Mouse (Mus musculus) cerebellum, postnatal 14 days (tissue): ENCODE data around the gene Fam43b.
"Not testable (repeated sequence)": the region's sequence is repeated elsewhere in the genome, so short reads cannot be mapped to it uniquely, and the experiment has no call there.

Experiments
- DNase-seq, 2 experiments: peaks; one replicate each; pipeline ENCODE4 v3.0.0; 2021; ENCODE audit warnings: mixed read lengths in 2 of 2

Fam43b gene

DNA sequence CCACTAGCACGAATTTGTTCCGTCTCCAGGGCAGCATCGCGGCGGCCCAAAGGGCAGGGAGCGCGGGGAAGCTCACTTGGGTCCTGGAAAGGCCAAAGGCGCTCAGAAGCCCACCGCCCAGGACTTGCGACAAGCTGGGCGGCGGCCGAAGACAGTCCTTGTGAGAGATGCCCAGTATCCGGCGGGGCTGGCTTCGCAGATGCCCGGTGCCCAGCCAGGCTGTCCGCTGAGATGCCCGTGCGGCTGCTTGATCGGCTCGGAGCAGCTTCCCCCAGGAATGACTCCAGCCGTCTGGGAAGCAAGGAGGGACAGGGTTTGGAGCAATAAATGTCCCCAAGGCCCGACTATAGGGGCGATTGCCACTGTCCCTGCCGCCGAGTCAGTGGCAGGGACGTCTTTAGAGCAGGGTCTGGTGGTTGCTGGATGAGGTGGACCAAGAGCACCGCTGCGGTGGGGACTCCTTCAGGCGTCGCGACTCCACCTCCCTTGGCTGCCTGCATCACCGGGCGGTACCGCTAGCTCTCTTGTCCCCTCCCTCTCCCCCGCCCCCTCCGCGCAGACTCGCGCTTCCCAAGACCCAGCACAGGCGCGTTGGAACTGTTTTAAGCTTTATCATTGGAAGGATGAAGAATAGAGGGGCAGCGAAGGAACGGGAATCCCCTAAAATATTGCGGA is at the start of gene Fam43b:
Fam43b (minus strand) TSS at position 558 of the 675 bp plus-strand sequence.
- DNase-seq: peak; percentile 54 to 62

DNA sequence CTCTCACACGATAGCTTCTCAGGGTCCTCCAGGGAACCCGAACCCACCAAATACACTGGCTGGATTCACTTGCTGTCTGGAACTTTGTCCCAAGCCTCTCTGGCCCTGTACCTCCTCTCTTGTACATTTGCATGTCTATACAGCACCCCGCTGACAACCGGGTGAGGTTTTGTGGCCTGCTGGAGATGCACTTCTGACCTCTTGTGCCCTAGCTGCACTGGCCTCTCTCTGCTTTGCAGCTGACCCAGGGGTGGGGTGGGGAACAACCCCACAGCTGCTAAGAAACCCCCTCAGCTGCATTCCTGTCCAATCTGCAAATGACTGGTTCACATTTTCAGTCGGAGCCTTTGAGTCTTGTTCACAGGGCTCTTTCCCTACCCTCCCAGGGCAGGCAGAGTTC is 48.6 kb upstream of the Fam43b start:
- DNase-seq: no peak

DNA sequence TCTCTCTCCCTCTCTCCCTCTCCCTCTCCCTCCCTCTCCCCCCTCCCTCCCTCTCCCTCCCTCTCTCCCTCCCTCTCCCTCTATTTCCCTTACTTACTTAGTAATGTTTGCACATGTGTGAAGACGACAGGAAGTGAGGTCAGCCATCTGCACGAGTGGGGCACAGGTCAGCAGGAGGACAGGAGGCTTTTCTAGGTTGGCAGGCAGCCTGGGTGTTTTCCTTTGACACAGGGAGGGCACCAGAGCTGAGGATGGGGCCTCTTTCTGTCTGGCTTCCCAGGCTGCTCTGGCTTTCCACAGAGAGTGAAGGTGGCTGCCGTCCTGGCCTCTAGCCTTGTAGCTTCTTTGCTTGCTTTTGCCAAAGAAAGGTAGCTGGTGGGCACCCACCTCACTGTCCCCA is 43.7 kb upstream of the Fam43b start:
- DNase-seq: no peak

- DNase-seq: peak; percentile 97
These were observed 38.3 kb upstream of the Fam43b start, which contains the start of gene Mul1 for GRCm38 (mm10) chr4:138434347-138435316. Gene Mul1 (plus strand): TSS chr4:138434671.

DNA sequence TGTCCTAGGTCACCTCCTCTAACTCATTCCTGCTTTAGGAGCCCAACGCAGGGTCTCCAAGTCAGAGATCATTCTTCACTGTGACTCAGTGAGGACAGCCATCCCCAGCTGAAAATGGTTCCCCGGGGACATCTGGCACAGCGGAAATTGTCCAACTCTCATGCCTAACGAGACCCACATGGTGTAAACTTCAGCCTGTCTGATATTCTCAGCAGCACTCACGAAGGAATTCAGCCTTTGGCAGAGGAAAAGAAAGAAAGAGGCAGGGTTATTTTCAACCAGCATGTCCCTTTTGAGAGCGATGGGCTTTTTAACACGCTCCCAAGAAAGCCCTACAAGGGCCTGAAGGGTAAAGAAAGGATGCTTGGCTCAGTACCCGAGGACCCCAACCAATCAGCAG is 35.0 kb upstream of the Fam43b start:
- DNase-seq: no peak

- peak; percentile 62 to 84 for DNase-seq
These were observed 33.5 kb upstream of the Fam43b start for GRCm38 (mm10) chr4:138429778-138430177.

DNA sequence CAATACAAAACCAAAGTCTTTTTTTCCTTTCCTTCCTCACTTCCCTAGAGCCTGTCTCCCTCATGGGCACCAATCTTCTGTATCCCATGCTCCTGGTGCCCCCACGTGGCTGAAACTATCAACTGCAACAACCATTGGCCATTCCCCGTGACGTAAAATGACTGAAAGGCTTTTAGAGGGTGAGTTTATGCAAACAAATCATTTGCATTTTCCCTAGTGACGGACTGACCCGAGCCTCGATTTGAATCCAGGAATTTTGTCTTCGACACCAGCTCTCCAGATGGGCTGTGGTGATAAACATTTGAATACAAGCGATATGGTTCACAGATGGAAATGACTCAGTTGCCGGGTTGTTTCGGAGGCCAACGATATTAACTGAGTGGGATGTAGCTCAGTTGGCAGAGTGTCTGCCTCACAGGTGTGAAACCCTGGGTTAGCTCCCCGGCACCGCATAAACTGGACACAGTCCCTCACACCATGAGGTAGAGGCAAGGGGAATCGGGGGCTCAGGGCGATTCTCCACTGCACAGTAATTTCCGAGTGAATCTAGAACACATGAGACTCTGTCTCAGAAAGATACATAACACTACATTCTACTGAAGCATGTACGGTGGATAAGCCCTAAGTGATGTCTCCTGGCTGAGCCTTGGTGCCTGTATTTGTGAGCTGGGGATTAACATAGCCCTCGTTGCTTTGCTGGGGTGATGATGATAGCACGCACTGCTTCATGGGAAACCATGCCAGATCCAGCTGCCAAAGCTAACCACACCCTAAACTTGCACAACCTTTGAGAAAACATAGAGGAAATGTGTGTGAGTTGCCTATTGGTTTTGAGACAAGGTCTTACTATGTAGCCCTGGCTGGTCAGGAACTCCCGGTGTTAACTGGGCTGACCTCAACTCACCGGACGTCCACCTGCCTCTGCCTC is 30.7 kb upstream of the Fam43b start:
- DNase-seq: peak; percentile 93 to 97

GRCm38 (mm10) chr4:138425604-138426003 is 29.3 kb upstream of the Fam43b start:
- not testable (repeated sequence) for DNase-seq

GRCm38 (mm10) chr4:138425028-138425427 is 28.7 kb upstream of the Fam43b start:
- DNase-seq: no peak

GRCm38 (mm10) chr4:138418340-138418957 is 22.1 kb upstream of the Fam43b start:
- no peak for DNase-seq

- peak in 1 of 2 experiments; percentile 1 for DNase-seq
These were observed 21.6 kb upstream of the Fam43b start for GRCm38 (mm10) chr4:138417882-138418281.

DNA sequence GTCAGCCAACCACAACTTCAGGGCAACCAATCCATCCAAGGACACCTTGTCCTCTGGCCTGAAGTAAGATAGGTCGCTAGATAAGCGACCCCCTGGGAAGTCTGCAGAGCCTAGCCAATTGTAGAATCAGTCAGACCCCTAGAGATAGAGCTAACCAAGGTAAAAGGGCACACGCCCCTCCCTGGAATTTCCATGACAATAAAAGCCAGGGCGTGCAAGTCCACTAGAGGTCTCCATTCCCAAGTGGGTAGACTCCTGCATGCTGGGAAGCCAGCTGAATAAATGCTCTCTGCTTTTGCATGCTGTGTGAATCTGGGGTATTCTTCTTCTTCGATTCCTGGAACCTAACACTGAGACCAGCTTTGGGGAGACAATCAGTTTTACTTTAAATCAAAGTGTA is 20.1 kb upstream of the Fam43b start:
- peak in 1 of 2 experiments; percentile 1 for DNase-seq

DNA sequence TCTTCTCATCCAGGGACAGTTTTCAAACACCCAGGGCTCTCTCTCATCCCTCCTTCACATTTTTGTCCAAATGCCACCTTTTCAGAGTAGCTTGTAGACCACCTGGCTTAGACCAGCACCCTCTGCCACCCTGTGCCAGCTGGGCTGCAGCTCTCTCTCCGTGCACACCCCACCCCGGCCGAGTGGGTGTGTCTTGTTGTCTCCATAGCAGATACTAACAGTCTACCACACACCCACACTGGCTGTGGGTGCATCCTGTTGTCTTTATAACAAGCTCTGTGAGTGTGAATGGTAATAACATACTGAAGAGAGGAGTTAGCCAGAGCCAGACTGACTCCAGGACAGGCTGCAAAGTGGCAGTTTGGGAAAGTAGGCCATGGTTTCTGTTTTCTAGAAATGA is 19.7 kb upstream of the Fam43b start:
- DNase-seq: peak in 1 of 2 experiments; percentile 5

GRCm38 (mm10) chr4:138414725-138415124 is 18.4 kb upstream of the Fam43b start:
- DNase-seq: peak in 1 of 2 experiments; percentile 33

DNA sequence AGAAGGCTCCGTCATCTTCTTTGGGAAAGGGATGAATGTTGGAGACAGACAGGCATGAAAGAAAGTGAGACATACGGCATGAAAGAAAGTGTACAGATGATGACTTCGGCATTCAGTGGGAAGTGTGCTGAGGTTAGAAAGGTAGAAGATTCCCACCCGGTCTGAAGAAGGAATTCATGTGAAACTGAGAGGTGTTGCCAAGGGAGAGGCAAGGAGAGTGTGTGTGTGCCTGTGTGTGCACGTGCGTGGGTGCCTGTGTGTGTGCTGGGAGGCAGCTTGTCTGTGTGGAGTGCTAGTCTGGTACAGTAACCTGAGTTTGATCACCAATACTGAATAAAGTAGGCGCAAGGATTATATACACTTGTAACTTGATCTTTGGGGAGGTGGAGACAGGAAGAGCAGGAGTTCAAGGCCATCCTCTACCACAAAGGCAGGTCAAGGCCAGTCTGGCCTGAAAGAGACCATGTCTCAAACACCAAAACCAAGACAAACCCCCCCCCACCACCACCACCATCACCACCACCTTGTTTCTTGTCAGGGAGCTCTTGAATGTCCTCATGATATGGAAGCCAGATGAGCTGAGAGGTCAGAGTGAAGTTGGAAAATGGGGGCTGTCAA is 15.3 kb upstream of the Fam43b start:
- DNase-seq: no peak

DNA sequence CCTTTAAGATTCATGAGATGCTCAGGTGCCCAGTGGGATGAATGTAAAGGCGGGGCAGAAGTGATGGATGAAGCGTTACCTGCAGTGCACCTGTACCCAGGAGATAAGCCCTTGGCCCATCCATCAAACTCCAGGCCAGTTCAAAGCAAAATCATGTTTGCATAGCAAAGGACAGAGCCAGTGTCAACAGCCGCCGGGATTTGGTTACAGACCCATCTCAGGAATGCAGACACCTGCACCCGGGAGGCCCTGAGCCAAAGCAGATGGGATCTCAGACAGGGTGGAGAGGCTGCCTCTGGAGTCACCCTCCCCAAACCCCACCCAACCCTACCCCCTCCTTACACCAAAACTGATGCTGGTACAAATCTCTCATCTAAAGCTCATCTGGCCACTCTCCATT is 14.7 kb upstream of the Fam43b start:
- DNase-seq: no peak

GRCm38 (mm10) chr4:138407479-138408194 is 11.3 kb upstream of the Fam43b start:
- no peak for DNase-seq

DNA sequence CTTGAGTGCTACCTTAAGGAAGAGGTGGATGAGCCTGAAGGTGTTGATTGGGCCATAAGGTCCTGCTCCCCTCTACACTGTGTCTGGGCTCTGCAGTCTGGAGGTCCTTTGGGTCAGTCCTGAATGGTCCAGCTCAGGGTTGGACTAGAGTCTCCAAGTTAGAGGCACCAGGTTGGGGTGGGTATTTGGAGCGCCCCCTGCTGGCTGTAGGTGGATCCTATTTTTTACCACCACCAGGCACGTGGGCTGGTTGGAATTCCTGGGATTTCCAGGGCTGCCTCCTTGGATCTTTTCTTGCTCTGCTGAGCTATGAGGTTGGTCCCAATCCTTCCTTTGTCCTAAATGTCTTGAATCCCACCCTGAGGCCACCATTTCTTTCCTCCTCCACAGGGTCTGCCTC is 8.5 kb upstream of the Fam43b start:
- peak in 1 of 2 experiments; percentile 37 for DNase-seq

DNA sequence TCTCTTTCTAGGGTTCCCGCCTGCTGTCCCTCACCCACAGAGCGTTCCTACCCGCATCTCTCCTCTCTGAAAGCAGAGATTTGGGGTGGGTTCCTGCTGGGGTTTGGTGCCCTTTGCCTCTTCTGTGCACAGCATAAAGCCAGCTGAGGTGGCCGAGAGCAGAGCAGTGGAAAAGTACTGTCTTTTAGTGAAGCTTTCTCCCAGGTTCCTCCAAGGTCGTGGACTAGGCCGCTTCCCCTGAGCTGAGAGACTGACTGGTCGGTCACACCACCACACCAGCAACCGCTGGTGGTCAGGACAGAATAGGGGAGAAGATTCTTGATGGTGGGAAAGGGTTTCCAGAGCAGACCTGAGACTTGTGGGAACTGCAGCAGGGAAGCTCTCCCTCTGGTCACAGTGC is 383 bp upstream of the Fam43b start:
- DNase-seq: no peak

- DNase-seq: peak; percentile 43 to 53
These were observed 999 bp downstream of the Fam43b start for GRCm38 (mm10) chr4:138395087-138395970.
